Comparison of ENCODE assay signal across 8 mouse cellular contexts in genomic region chr9:61214943-61215342, GRCm38 (mm10).
DNase-seq lines count a peak whose midpoint lies in the region; ATAC-seq and TF ChIP-seq lines count a peak whose summit lies in the region.

No protein-coding gene starts in this region.

- intact Hi-C loops in gastrocnemius, adult 2 months (cut with DNase I), result no loop called here
- intact Hi-C loops in left cerebral cortex, postnatal 4 days (cut with DNase I), result no loop called here

- H3K27ac ChIP-seq in kidney, embryonic 14.5 days (ENCODE audit: low read depth, low read length), result no peak overlapping the region; the same call in 1 of the 2 replicates
- peak overlapping the region; percentile 68 for H3K27ac ChIP-seq in gastrocnemius, adult 2 months
- 0 out of 2 replicates have a peak overlapping the region, but pooled peaks have one; percentile 20 for H3K27ac ChIP-seq in kidney, embryonic 15.5 days

- H3K9ac ChIP-seq in kidney, embryonic 14.5 days (ENCODE audit: low read depth, low read length), result no peak overlapping the region
- H3K9ac ChIP-seq in kidney, embryonic 15.5 days, result no peak overlapping the region

- WGBS in kidney, embryonic 14.5 days, result 42% methylated on average over 6 of the region's 6 CpGs
- 41% methylated on average over 6 of the region's 6 CpGs for WGBS in kidney, embryonic 15.5 days

- H3K27me3 ChIP-seq in kidney, embryonic 14.5 days (ENCODE audit: control insufficient read depth, insufficient read depth, low read length), result peaks cover 16% of the 10 kb centered on the region
- peaks cover 72% of the 10 kb centered on the region for H3K27me3 ChIP-seq in kidney, embryonic 15.5 days

- peak; percentile 12 for DNase-seq in kidney, adult 11 months
- peak; percentile 41 for DNase-seq in gastrocnemius, adult 2 months
- peak; percentile 42 for DNase-seq in lung, postnatal 36 days
- DNase-seq in left cerebral cortex, postnatal 4 days, result no peak
- no peak for DNase-seq in spleen, postnatal 4 days (ENCODE audit: low spot score in 2 of 2)

- H3K4me1 ChIP-seq in kidney, embryonic 14.5 days (ENCODE audit: control insufficient read depth, insufficient read depth, low read length), result peaks cover 19% of the 10 kb centered on the region
- H3K4me1 ChIP-seq in kidney, embryonic 15.5 days, result peaks cover 25% of the 10 kb centered on the region

- no peak overlapping the region for H3K4me2 ChIP-seq in kidney, embryonic 14.5 days (replicated peaks; ENCODE audit: low read depth, low read length)
- H3K4me2 ChIP-seq in kidney, embryonic 15.5 days, result no peak overlapping the region

- H3K36me3 ChIP-seq in kidney, embryonic 14.5 days (ENCODE audit: control insufficient read depth, insufficient read depth, low read length), result no peaks in the 10 kb centered on the region
- H3K36me3 ChIP-seq in kidney, embryonic 15.5 days, result no peaks in the 10 kb centered on the region

- ATAC-seq in kidney, embryonic 14.5 days (ENCODE audit: low FRiP score, low TSS enrichment), result no peak
- no peak for ATAC-seq in kidney, embryonic 15.5 days (replicated peaks; ENCODE audit: low FRiP score)
- no peak for ATAC-seq in erythroid progenitor cell, adult 5-6 weeks (replicated peaks; ENCODE audit: low FRiP score, poor library complexity, severe bottlenecking)

- H3K9me3 ChIP-seq in kidney, embryonic 14.5 days (ENCODE audit: control insufficient read depth, low read length), result no peaks in the 10 kb centered on the region
- H3K9me3 ChIP-seq in kidney, embryonic 15.5 days (replicated peaks), result no peaks in the 10 kb centered on the region

- no peak for TF ChIP-seq CTCF in gastrocnemius, adult 2 months (IDR thresholded peaks at IDR 0.05)

- H3K4me3 ChIP-seq in kidney, embryonic 14.5 days (ENCODE audit: low read length), result no peak overlapping the region
- H3K4me3 ChIP-seq in gastrocnemius, adult 2 months, result no peak overlapping the region
- H3K4me3 ChIP-seq in kidney, embryonic 15.5 days (replicated peaks), result no peak overlapping the region

Comparison
In these comparisons a context has a peak if more than half of its experiments do, and no peak if none do; other contexts are left out.
1. DNase-seq: peak in kidney, adult 11 months (single experiment), gastrocnemius, adult 2 months (single experiment) and lung, postnatal 36 days (single experiment); none in left cerebral cortex, postnatal 4 days (single experiment) and spleen, postnatal 4 days (0 of 2).